Mouse (Mus musculus) liver, adult 2 months (tissue): Measurements from ENCODE around the gene Bglap. TPM values are rescaled to one million over a fixed set of nuclear protein-coding genes. Genes with fewer than 3 reads are reported as not detected.
A peak's percentile ranks its signal among the peaks of the same experiment; 100 is the strongest.

Source experiments
- DNase-seq: peaks from one replicate; pipeline ENCODE4 v3.0.0-alpha.2; 2011; ENCODE audit warnings: low read depth, low spot score; ENCODE audit errors: extremely low read depth
- H3K27ac ChIP-seq: fragments of 200-500 bp; replicated peaks from 2 replicates; pipeline ENCODE4 v1.5.1; 2012; ENCODE audit warnings: low read depth, mild to moderate bottlenecking, control low read depth, inconsistent platforms, low read length; ENCODE audit not compliant: insufficient read depth
- H3K27me3 ChIP-seq: fragments of 200-500 bp; 2 replicates; pipeline ENCODE4 v1.6.1; 2012; ENCODE audit warnings: mild to moderate bottlenecking, moderate library complexity, low read length, inconsistent platforms; ENCODE audit not compliant: control insufficient read depth, insufficient read depth
- H3K36me3 ChIP-seq: fragments of 200-500 bp; 2 replicates; pipeline ENCODE4 v1.6.1; 2012; ENCODE audit warnings: low read length, inconsistent platforms; ENCODE audit not compliant: control insufficient read depth, insufficient read depth
- H3K4me1 ChIP-seq: fragments of 200-500 bp; 2 replicates; pipeline ENCODE4 v1.6.1; 2011; ENCODE audit warnings: low read length; ENCODE audit not compliant: control insufficient read depth, insufficient read depth
- H3K4me3 ChIP-seq: fragments of 200-500 bp; 2 replicates; pipeline ENCODE4 v1.5.1; 2011; ENCODE audit warnings: low read depth, mild to moderate bottlenecking, control low read depth, low read length, moderate library complexity; ENCODE audit not compliant: insufficient read depth
- H3K79me2 ChIP-seq: fragments of 200-500 bp; 2 replicates; pipeline ENCODE4 v1.6.1; 2012; ENCODE audit warnings: inconsistent platforms, mild to moderate bottlenecking, low read length, moderate library complexity; ENCODE audit not compliant: control insufficient read depth, insufficient read depth
- H3K9ac ChIP-seq: fragments of 200-500 bp; 2 replicates; pipeline ENCODE4 v1.6.1; 2012; ENCODE audit warnings: low read depth, mild to moderate bottlenecking, control low read depth, inconsistent platforms, low read length
- CTCF ChIP-seq: fragments of 200-500 bp; IDR thresholded peaks from 2 replicates; pipeline ENCODE4 v1.5.1; 2011; ENCODE audit warnings: low read depth, low read length, control low read depth
- POLR2A ChIP-seq: fragments of 200-500 bp; IDR thresholded peaks from 2 replicates; pipeline ENCODE4 v1.6.1; 2011; ENCODE audit warnings: low read length, control low read depth; ENCODE audit not compliant: insufficient read depth; ENCODE audit errors: extremely low read depth
- WGBS: fragments of 180-500 bp; shearing (Covaris S2); methylation state at CpG from one replicate; pipeline ENCODE4 v1.1.7; 2018; 5-methylcytosine and 5-hydroxymethylcytosine counted together
- polyA plus RNA-seq: library from polyadenylated mRNA; depleted of rRNA; stranded (reverse); fragments of >200 nt; gene quantifications from 2 replicates; pipeline ENCODE4 v1.2.3, GENCODE M21; 2012
- total RNA-seq: library from RNA; depleted of rRNA; stranded (reverse); fragments of >200 nt; gene quantifications from 2 replicates; pipeline ENCODE4 v1.2.3, GENCODE M21; 2014

Bglap gene
- total and polyA plus RNA-seq, 2 experiments: not detected

DNA sequence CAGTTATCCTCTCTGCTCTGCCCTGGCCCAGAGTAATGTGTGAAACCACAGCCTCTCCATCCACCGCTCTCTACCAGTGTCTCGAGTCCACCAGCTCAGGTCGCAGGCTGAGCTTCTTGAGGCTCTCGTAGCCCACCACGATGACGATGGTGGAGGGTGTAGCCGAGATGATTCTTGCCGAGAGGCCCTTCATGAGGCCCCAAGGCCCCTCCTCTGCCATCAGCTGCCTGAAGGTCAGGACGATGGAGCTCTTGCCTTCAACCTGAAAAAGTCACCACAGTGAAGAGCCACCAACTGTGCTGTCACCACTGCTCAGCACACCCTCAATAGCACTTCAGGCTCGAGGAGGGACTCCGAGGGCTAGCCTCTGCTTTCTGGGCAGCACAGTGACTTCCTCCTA lies 28.4 kb upstream of the Bglap start:
- H3K27ac ChIP-seq: peak overlapping the region; percentile 44; the same call in 1 of the 2 replicates
- TF ChIP-seq CTCF (no peak), POLR2A (no peak)
- peaks cover 44% of the 10 kb centered on the region for H3K4me1 ChIP-seq

DNA sequence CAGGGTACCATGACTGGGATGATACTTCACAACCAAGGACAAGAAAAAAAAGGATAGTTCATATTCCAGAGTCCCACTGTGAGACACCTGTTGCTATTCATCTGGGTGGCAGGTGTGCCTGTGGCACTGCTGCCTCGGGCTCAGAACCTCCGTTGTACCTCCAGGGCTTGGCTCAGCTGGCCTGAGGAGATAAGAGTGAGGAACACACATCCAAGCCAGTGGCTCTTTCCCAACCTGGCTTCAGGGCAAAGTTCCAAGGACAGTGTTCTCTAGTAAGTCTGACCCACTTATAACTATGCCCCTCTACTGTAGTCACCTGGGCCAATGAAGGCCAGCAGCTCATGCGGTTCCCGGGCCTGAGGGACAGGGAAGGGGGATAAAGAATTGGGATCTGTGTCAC lies 27.4 kb upstream of the Bglap start:
- peak; percentile 98 for DNase-seq
- H3K36me3 ChIP-seq: no peaks in the 10 kb centered on the region; the same call in 1 of the 2 replicates
- H3K4me1 ChIP-seq: peaks cover 46% of the 10 kb centered on the region
- 17% methylated on average over 4 of the region's 4 CpGs for WGBS
- H3K4me3 ChIP-seq: no peak overlapping the region
- no peak for TF ChIP-seq CTCF
- no peak for TF ChIP-seq POLR2A
- H3K79me2 ChIP-seq: peaks cover 4% of the 10 kb centered on the region; the same call in 1 of the 2 replicates
- peak overlapping the region; percentile 88 for H3K27ac ChIP-seq
- H3K9ac ChIP-seq: no peak overlapping the region
- H3K27me3 ChIP-seq: no peaks in the 10 kb centered on the region

More for the DNA sequence above, 28.4 kb upstream of the Bglap start:
- H3K79me2 ChIP-seq: peaks cover 9% of the 10 kb centered on the region; the same call in 1 of the 2 replicates
- 85% methylated on average over 11 of the region's 11 CpGs for WGBS
- no peaks in the 10 kb centered on the region; the same call in 1 of the 2 replicates for H3K36me3 ChIP-seq
- no peaks in the 10 kb centered on the region for H3K27me3 ChIP-seq
- DNase-seq: no peak
- H3K9ac ChIP-seq: no peak overlapping the region
- H3K4me3 ChIP-seq: no peak overlapping the region

DNA sequence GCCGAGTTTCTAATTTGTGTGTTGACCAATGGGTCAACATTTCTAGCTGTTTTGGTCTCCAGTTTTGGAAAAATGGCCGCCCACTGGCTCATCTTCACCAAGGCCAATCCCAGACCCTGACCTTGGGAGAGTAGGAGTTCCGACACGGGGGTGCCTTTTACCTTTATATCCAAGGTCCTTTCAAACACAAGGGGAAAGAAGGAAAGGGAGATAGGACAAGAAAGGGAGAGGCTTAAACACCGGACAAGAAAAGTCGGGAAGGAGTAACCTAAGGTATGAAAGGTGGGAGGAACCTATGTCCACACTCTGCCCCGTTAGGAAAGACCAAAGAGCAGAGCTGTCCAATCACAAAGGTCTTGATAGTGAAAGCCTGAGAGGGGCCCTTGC lies 26.4 kb upstream of the Bglap start:
- peak overlapping the region; percentile 88 for H3K27ac ChIP-seq
- peak overlapping the region; percentile 47 for H3K9ac ChIP-seq
- TF ChIP-seq CTCF: no peak
- TF ChIP-seq POLR2A: no peak
- peaks cover 4% of the 10 kb centered on the region; the same call in 1 of the 2 replicates for H3K79me2 ChIP-seq
- no peaks in the 10 kb centered on the region; the same call in 1 of the 2 replicates for H3K36me3 ChIP-seq
- H3K4me3 ChIP-seq: no peak overlapping the region
- WGBS: 16% methylated on average over 7 of the region's 7 CpGs
- no peaks in the 10 kb centered on the region for H3K27me3 ChIP-seq
- peaks cover 38% of the 10 kb centered on the region for H3K4me1 ChIP-seq
- peak; percentile 47 for DNase-seq

- H3K4me1 ChIP-seq: peaks cover 33% of the 10 kb centered on the region
- WGBS: under 1% methylated on average over 54 of the region's 54 CpGs
- H3K27me3 ChIP-seq: no peaks in the 10 kb centered on the region
- peak; percentile 90 for TF ChIP-seq POLR2A
- no peak for TF ChIP-seq CTCF
- H3K9ac ChIP-seq: peak within 1 kb of the TSS; percentile 97
- DNase-seq: peak; percentile 82
- no peaks in the 10 kb centered on the region; the same call in 1 of the 2 replicates for H3K36me3 ChIP-seq
- H3K27ac ChIP-seq: peak within 1 kb of the TSS; percentile 97
- peak within 1 kb of the TSS; percentile 86 for H3K4me3 ChIP-seq
- H3K79me2 ChIP-seq: peaks cover 2% of the 10 kb centered on the region; the same call in 1 of the 2 replicates
Measured at GRCm38 (mm10) chr3:88409741-88410644, 25.7 kb upstream of the Bglap start, which contains the start of gene Pmf1. Pmf1 (minus strand) TSS chr3:88410331.

- H3K27ac ChIP-seq: peak overlapping the region; percentile 97
- peaks cover 4% of the 10 kb centered on the region; the same call in 1 of the 2 replicates for H3K79me2 ChIP-seq
- H3K4me1 ChIP-seq: peaks cover 28% of the 10 kb centered on the region
- DNase-seq: peak; percentile 87
- TF ChIP-seq CTCF (no peak), POLR2A (0 out of 2 replicates have a peak, but pooled peaks have one; percentile 14)
- H3K4me3 ChIP-seq: no peak overlapping the region
- H3K36me3 ChIP-seq: no peaks in the 10 kb centered on the region; the same call in 1 of the 2 replicates
- 14% methylated on average over 5 of the region's 5 CpGs for WGBS
- H3K9ac ChIP-seq: peak overlapping the region; percentile 97
- H3K27me3 ChIP-seq: no peaks in the 10 kb centered on the region
Measured at GRCm38 (mm10) chr3:88408953-88409352, 24.7 kb upstream of the Bglap start.
